Mouse (Mus musculus): ENCODE data around the gene Aloxe3. TPM values are rescaled to one million over a fixed set of nuclear protein-coding genes. Genes with fewer than 3 reads are reported as not detected.

Gene Aloxe3
- total RNA-seq, 2 experiments from 2014 or later: not detected

DNA sequence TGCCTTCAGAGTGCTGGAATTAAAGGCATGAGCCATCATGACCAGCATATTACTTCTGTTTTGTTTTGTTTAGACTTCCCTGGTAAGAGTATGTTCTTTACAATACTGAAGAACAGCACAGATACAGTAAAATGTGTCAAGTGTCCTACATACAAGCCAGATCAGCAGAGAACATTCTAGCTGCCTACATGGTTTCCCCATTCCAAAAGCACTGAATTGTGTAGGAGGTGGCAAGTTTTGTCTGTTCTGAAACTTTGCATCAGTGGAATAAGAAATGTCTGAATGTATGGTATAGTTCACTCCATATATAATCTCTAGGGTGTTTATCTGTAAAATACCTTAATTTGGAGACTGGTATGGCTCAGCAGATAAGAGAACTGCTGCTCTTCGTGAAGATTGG is 29.7 kb downstream of the Aloxe3 start:
- intact Hi-C loops (cut with DNase I): no loop called here
- DNase-seq: no peak

DNA sequence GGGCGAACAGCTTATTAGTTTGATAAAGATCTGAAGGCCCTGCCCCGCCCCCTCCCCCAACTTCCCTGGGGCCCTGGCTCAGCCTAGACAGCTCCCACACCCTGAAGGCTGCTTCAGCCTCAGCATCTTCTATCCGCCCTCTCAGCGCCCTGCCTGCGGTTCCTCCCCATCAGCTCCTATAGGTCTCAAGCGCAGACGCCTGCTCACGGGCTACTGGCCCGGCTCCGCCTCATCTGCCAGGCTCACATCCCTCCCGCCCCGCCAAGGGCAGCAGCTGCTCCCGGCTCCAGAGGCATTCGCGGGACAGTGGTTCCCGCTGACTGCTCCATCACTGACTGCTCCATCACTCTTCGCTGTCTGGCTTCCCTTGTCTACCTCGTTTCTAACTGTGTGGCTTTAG is 31.1 kb downstream of the Aloxe3 start, which contains the start of gene Alox12b:
Alox12b (plus strand) TSS at position 190 of the 400 bp plus-strand sequence.
- no peak for DNase-seq
- intact Hi-C loops (cut with DNase I): no loop called here

DNA sequence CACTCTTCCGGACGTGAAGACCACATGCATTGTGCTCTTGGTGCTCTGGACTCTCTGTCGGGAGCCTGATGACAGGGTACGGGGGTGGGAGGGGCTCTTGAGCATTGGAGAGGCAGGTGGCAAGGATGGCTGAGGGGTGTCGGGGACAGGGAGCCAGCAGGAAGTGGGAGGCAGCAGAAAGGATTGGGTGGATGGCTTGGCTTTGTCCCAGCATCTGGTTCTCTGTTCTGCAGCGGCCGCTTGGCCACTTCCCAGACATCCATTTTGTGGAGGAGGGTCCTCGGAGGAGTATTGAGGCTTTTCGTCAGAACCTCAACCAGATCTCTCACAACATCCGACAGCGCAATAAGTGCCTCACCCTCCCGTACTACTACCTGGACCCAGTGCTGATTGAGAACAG is 43.6 kb downstream of the Aloxe3 start:
- no peak for DNase-seq
- intact Hi-C loops (cut with DNase I): no loop called here

DNA sequence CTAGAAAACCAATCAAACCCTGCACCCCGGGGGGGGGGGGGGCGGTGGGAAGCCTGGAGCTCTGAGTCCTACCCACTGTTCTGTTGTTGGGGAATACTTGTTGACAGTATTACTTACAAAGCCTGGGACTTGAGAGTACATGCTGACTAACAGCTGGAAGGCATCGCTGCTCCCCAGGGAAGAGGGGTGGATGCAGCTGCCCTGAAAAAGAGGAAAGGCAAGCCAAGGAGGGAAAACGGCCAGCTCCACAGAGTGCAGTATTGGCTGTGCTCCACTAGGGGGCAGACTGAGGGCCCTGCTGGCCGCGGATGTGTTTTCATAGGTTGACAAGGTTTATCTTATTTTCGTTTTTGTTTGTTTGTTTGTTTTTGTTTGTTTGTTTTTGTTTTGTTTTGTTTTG is 45.9 kb downstream of the Aloxe3 start:
- intact Hi-C loops (cut with DNase I): no loop called here
- peak; percentile 77 for DNase-seq

DNA sequence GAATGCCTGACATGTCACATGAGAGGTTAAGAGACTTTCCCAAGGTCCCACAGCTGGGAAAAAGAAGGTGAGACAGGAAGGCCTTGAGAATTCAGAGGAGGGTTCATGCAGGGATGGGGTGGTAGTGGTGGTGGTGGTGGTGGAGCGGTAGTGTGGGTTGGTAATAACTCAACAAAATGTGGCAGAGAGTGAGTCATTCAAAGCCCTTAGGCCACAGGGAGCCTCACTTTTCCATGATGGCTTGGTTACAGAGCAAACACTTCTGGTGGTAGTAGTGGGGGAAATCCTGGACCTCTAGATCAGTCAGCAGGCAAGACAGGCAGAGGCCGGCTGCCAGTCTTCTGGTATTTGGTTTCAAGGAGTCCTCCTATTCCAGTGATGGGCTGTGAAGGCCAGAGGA is 46.9 kb downstream of the Aloxe3 start:
- DNase-seq: no peak
- intact Hi-C loops (cut with DNase I): no loop called here

DNA sequence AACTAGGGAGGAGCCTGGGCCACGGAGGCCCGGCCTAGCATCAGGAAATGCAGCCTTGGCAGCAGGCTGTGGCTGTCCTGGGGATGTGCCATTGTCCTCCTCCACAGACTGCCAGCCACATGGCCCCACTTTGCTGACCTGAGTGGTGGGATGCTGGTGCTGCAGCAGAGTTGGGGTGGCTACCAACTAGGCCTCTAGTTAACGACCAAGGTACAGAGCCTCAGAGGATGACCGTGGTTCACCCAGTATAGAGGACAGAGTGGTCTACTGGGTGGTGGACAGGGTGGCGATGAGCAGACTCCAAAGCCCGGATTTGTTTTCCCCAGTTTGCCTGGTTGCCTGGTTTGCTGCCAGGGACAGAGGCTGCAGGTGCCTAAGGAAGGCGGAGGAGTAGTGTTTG is 49.0 kb downstream of the Aloxe3 start:
- intact Hi-C loops (cut with DNase I): no loop called here
- no peak for DNase-seq

DNA sequence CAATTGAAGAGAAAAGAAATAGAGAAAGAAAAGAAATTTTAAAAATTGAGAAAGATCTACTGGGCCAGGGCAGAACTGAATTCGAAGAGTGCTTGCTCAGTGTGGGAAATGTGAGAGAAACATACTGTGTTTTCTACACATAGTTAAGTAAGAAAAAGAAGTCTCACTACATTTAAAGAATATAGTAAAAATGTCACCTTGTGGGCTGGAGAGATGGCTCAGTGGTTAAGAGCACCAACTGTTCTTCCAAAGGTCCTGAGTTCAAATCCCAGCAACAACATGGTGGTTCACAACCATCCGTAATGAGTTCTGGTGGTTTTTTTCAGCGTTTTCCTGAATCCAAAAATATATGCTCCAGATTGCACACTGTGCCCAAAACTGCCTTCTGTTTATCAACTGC is 52.8 kb downstream of the Aloxe3 start:
- intact Hi-C loops (cut with DNase I): no loop called here

DNA sequence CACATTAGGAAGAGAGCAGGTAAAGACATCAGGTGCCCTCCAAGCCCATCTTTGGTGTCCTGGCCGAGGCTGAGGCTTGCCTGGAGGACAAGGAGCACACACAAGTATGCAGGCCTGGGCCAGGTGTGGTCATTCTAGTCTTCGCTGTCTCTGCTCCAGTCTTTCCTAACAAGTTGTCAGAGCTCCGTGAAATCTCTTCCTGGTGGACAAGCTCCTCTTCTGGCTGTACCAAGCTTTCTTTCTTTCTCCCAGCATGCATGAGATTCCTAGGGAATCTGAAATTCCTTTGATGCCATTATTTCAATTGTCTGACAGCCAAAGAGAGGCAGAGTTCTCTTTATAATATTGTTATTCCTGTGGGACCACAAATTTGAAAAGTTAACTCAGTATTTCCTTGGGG is 53.8 kb downstream of the Aloxe3 start:
- intact Hi-C loops (cut with DNase I): no loop called here
- DNase-seq: no peak

More for the DNA sequence above, 52.8 kb downstream of the Aloxe3 start:
- no peak for DNase-seq

DNA sequence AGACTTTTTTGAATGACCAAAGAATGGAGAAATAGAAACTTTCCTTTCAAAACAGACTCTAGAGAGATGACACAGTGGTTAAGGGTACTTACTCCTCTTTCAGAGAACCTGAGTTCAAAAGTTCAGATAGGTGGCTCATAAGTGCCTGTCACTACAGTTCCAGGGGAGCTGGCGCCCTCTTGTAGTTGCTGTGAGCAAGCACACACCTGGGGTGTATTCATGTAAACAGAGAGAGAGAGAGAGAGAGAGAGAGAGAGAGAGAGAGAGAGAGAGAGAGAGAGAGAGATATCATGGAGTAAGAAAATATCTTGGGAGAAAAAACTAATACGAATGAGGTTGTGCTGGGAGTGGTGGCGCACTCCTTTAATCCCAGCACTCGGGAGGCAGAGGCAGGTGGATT is 54.4 kb downstream of the Aloxe3 start:
- intact Hi-C loops (cut with DNase I): no loop called here
- DNase-seq: no peak

DNA sequence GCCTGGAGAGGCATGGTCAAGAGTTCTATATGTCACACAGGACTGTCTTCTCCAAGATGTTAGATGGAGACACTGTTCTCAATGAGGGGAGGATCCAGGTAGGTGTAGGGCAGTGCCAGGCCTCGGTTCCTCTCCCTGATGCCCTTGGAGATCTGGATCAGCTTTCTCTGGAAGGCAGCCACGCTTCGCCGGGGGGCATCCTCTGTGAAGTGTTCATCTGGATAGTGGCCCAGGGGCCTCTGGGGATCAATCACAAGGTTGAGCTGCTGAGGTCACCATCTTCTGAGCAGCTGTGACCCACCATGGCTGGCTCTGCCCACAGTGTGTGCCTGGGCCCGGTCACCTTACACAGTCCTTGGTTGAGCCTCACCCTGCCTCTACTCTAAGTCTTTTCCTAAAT is 59.3 kb downstream of the Aloxe3 start:
- DNase-seq: no peak

DNA sequence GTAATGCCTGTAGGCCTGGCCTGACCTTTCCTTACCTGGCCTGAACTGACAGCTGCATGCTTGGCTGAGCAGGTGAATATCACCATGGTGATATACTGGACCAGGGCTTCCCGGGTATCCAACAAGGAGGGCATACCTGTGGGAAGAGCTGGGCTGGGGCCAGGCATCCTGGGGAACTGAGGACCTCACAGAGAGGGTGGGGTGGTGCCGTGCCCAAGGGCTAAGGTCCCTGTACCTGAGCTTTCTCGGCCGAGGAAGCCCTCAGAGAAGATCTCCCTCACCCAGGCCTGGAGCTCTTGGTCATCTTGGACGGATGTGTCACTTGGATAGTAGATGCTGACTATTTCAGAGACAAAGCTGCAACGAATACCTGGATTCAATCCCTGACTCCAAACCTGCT is 60.2 kb downstream of the Aloxe3 start:
- no peak for DNase-seq
- intact Hi-C loops (cut with DNase I): no loop called here

More for the DNA sequence above, 59.3 kb downstream of the Aloxe3 start:
- intact Hi-C loops (cut with DNase I): no loop called here

DNA sequence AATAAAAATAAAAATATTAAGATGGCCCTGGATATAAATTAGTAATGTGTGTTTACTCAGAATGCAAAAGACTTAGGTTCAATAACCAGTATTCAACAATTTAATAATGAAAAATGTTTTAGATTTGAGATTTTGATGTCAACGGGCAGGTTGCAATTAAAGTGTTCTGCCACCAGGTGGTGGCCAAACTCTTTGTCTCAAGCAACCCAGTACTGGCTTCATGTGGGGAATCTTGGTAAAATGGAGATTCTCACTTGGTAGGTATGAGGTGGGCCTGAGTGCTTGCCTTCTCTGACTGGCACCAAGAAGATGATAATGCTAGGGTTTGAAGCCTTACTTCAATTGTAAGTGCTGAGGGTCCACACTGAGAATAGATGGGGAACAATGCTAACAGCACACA is 67.1 kb downstream of the Aloxe3 start:
- DNase-seq: peak; percentile 25 to 34
- intact Hi-C loops (cut with DNase I): loop anchor here (1.0 to 5.0 kb wide), 3 partner anchors 51 to 319 kb away; no protein-coding TSS in a partner anchor

DNA sequence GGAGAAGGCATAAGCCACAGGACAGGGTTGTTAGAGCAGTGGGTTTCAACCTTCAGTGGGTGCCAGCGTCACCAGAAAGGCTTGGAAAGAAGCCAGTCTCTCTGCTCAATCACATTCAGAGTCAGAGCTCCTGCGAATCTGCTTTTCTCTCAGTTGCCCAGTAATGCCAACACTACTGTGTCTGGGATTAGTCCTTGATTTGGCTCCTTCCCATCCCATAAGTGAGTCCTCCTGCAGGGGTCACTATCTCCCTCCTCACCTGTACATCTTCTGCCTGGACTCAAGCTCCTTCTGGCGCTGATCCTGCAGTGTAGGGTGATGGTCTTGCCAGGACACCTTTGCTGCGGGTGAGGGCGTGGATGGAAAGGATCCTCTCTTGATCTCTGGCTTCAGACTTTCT is 71.1 kb downstream of the Aloxe3 start:
- no peak for DNase-seq
- intact Hi-C loops (cut with DNase I): no loop called here

DNA sequence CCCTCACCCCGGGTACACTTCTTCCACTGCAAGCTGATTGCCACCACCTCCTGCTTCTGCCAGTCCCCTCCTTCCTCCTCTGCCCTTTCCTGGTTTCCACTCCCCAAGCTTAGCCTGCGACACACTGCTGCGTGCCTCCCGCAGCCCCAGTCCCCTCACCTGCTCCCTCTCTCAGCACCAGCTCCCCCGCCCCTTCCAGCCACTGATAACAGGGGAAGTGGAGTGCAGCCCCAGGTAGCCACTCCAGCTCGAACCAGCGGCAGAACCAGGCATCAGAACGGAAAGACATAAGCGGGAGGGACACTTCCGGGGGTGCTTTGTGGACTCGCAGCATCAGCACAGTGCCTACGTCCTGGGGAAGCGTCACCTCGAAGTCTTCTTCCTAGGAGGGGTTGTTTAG is 71.5 kb downstream of the Aloxe3 start:
- intact Hi-C loops (cut with DNase I): no loop called here
- no peak for DNase-seq

DNA sequence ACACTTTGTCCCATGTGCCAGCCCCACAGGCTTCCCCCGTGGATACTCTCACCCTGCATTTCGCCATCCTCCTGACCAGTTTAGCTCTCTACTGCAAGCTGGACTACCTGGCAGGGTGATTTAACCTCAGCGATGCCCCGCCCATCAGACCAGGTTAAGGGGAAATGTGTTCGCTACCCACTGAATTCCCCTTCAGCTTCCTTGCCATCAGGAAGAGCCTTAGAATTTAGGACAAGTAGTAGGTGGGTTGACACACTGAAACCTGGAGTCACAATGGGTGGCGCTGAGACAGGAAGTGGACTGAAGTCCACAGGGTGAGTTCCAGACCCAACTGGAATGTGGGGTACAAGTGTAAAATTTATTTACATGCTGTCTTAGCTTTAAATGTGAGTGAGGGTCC is 72.0 kb downstream of the Aloxe3 start, which contains the start of gene Alox8:
Alox8 (minus strand) TSS at position 101 of the 400 bp plus-strand sequence.
- DNase-seq: no peak
- intact Hi-C loops (cut with DNase I): no loop called here

Other genes with a start within 250 kb of the Aloxe3 start
- gene Rnf222, start 237.3 kb upstream of the Aloxe3 start, total RNA-seq (2021): not detected
- 100 to 1,000 TPM; 655 to 678 TPM for gene Rpl26, start 224.3 kb upstream of the Aloxe3 start, total RNA-seq (2021)
- gene Odf4, start 198.8 kb upstream of the Aloxe3 start, total RNA-seq (2021): not detected
- 10 to 100 TPM; 25.6 to 32.5 TPM for gene Arhgef15, start 168.4 kb upstream of the Aloxe3 start, total RNA-seq (2021)
- gene Slc25a35, start 157.8 kb upstream of the Aloxe3 start, total RNA-seq (2021): 1 to 10 TPM; 5.0 to 5.8 TPM
- gene Rangrf, start 150.7 kb upstream of the Aloxe3 start, total RNA-seq (2021): 10 to 100 TPM; 78.9 to 97.0 TPM
- 1 to 10 TPM; 5.8 to 8.3 TPM for gene Pfas, start 117.4 kb upstream of the Aloxe3 start, total RNA-seq (2021)
- gene Ctc1, start 110.0 kb upstream of the Aloxe3 start, total RNA-seq (2021): 10 to 100 TPM; 12.5 to 14.3 TPM
- gene Aurkb, start 80.2 kb upstream of the Aloxe3 start, total RNA-seq (2021): 1 to 10 TPM in 1 of 2 experiments, under 1 TPM in 1; 0.72 to 1.2 TPM
- 10 to 100 TPM; 16.0 to 17.1 TPM for gene Borcs6, start 66.2 kb upstream of the Aloxe3 start, total RNA-seq (2021)
- 1 to 10 TPM; 4.2 to 6.1 TPM for gene Tmem107, start 55.1 kb upstream of the Aloxe3 start, total RNA-seq (2021)
- gene Vamp2, start 37.4 kb upstream of the Aloxe3 start, total RNA-seq (2021): 10 to 100 TPM; 50.5 to 72.7 TPM
- gene Per1, start 30.7 kb upstream of the Aloxe3 start, total RNA-seq (2021): 10 to 100 TPM; 34.2 to 82.1 TPM
- not detected for gene Hes7, start 5.5 kb upstream of the Aloxe3 start, total RNA-seq (2021)
- gene 9130213A22Rik, start 3.3 kb upstream of the Aloxe3 start, total RNA-seq (2021): under 1 TPM in 1 of 2 experiments, not detected in 1; 0.22 TPM
- not detected for gene Alox12b, start 31.1 kb downstream of the Aloxe3 start, total RNA-seq (2021)
- 1 to 10 TPM; 1.4 to 2.1 TPM for gene Alox8, start 71.9 kb downstream of the Aloxe3 start, total RNA-seq (2021)
- gene Gucy2e, start 111.1 kb downstream of the Aloxe3 start, total RNA-seq (2021): 1 to 10 TPM; 1.5 to 1.7 TPM
- 1 to 10 TPM; 2.8 to 3.1 TPM for gene Cntrob, start 197.9 kb downstream of the Aloxe3 start, total RNA-seq (2021)
- gene Trappc1, start 198.1 kb downstream of the Aloxe3 start, total RNA-seq (2021): 10 to 100 TPM; 54.3 to 60.1 TPM
- gene Kcnab3, start 200.4 kb downstream of the Aloxe3 start, total RNA-seq (2021): under 1 TPM in 1 of 2 experiments, not detected in 1; 0.28 TPM
- under 1 TPM; 0.27 to 0.89 TPM for gene Rnf227, start 214.6 kb downstream of the Aloxe3 start, total RNA-seq (2021)
- 10 to 100 TPM; 21.8 to 22.8 TPM for gene Chd3, start 243.5 kb downstream of the Aloxe3 start, total RNA-seq (2021)

Measured in heart, postnatal 36 days (tissue).